Mouse (Mus musculus) kidney, postnatal 0 days (tissue): ENCODE measurements at regions not wholly inside any gene's neighbourhood (a gene's known extent, or its start where the extent isn't known, plus 50 kb on each side); places are given as distances from the start of the nearest gene placed in this dataset.
A peak's percentile ranks its signal among the peaks of the same experiment; 100 is the strongest.

Experiments
- ATAC-seq: fragments of 200-750 bp; cut with Nextera tagmentation; replicated peaks from 2 replicates; pipeline ENCODE4 v1.8.0; 2017; ENCODE audit warnings: low read depth, moderate number of reproducible peaks, moderate TSS enrichment, moderate library complexity; ENCODE audit not compliant: low FRiP score
- DNase-seq: peaks from one replicate; pipeline ENCODE4 v3.0.0-alpha.2; 2016; ENCODE audit warnings: low spot score
- H3K27ac ChIP-seq: fragments of 300-500 bp; sonication (generic); 2 replicates; pipeline ENCODE4 v1.5.1; 2014; ENCODE audit warnings: mild to moderate bottlenecking
- H3K27me3 ChIP-seq: fragments of 300-500 bp; sonication (generic); 2 replicates; pipeline ENCODE4 v1.6.1; 2014; ENCODE audit warnings: low read length, mixed read lengths; ENCODE audit not compliant: insufficient read depth
- H3K36me3 ChIP-seq: fragments of 300-500 bp; sonication (generic); 2 replicates; pipeline ENCODE4 v1.6.1; 2014; ENCODE audit warnings: low read length, mixed read lengths; ENCODE audit not compliant: insufficient read depth
- H3K4me1 ChIP-seq: fragments of 300-500 bp; sonication (generic); replicated peaks from 2 replicates; pipeline ENCODE4 v1.6.1; 2014; ENCODE audit warnings: antibody characterized with exemption, low read length, mixed read lengths; ENCODE audit not compliant: insufficient read depth
- H3K4me2 ChIP-seq: fragments of 300-500 bp; sonication (generic); 2 replicates; pipeline ENCODE4 v1.6.1; 2014; ENCODE audit warnings: mild to moderate bottlenecking, low read length, moderate library complexity, mixed read lengths
- H3K4me3 ChIP-seq: fragments of 300-500 bp; sonication (generic); replicated peaks from 2 replicates; pipeline ENCODE4 v1.5.1; 2014; ENCODE audit warnings: low read depth, low read length
- H3K9ac ChIP-seq: fragments of 300-500 bp; sonication (generic); 2 replicates; pipeline ENCODE4 v1.6.1; 2014; ENCODE audit warnings: low read depth, low read length
- H3K9me3 ChIP-seq: fragments of 300-500 bp; sonication (generic); replicated peaks from 2 replicates; pipeline ENCODE4 v1.6.1; 2016; ENCODE audit warnings: low read length, inconsistent platforms, mixed read lengths
- CTCF ChIP-seq: IDR thresholded peaks from 2 replicates; pipeline ENCODE4 v1.5.1; 2016; ENCODE audit warnings: antibody characterized with exemption, low read depth, mild to moderate bottlenecking, moderate library complexity
- WGBS: fragments of 180-500 bp; shearing (Covaris S2); extraction: QIAGEN DNeasy Blood & Tissue Kit; methylation state at CpG from one replicate; pipeline ENCODE4 v1.1.7; 2014; 5-methylcytosine and 5-hydroxymethylcytosine counted together

DNA sequence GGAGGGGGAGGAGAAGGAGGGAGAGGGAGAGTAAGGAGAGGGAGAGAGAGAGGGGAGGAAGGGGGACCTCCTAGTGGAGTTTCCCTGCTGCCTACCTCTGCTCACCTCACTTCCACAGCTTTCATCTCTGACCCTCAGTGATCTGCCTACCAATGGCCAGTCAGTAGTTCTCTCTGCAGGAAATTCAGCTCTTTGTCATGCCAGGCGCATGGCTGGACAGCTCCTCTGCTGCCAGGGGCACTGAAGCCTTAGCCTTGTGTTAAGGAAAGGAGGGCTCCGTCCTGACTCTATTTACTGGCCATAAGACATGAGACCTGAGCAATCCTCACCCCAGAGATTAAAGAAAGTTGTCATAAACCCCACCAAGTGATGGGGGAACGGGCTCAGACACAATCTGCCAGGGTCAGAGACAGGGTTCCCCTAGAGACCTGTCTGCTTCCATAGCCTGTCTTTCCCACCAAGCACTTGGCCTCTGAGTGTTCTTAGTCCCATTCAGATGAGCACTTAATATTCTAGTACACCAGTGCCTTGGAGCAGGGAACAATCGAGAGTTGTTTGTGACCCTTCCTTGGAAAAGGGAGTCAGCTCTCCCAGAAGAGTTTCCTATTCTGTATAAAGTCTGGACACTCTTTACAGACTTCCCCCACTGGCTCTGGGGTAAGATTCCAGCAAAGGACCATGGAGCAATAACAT is 65.9 kb upstream of the Ppp2r5a start:
- Histone ChIP-seq H3K9ac (no peak overlapping the region), H3K4me3 (no peak overlapping the region), H3K4me1 (no peaks in the 10 kb centered on the region), H3K27ac (no peak overlapping the region), H3K9me3 (no peaks in the 10 kb centered on the region), H3K4me2 (no peak overlapping the region), H3K36me3 (no peaks in the 10 kb centered on the region), H3K27me3 (no peaks in the 10 kb centered on the region)
- WGBS: 61% methylated on average over 4 of the region's 4 CpGs
- TF ChIP-seq CTCF: no peak
- ATAC-seq (no peak), DNase-seq (no peak)

DNA sequence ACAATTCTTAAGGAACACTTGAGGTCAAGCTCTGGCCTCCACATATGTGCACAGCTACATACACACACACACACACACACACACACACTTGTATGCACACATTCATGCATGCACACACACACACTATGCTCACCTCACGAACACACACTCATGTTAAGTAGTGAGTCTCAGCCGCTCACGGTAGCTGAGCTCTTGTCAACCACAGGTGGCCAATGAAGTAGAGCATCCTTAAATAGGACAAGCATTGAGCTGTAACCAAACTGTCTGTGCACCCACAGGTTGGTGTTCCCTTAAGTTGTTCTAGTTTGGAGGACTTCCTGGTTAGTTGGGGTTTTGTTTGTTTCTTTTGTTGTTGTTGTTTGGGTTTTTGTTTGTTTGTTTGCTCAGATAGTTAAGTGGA is 63.2 kb upstream of the Ppp2r5a start:
- Histone ChIP-seq H3K4me3 (no peak overlapping the region), H3K27me3 (no peaks in the 10 kb centered on the region), H3K9me3 (no peaks in the 10 kb centered on the region), H3K36me3 (no peaks in the 10 kb centered on the region), H3K9ac (no peak overlapping the region), H3K4me1 (peaks cover 10% of the 10 kb centered on the region), H3K4me2 (no peak overlapping the region), H3K27ac (no peak overlapping the region)
- TF ChIP-seq CTCF: no peak
- ATAC-seq (no peak), DNase-seq (no peak)
- WGBS: 73% methylated on average over 3 of the region's 3 CpGs

GRCm38 (mm10) chr1:191465723-191466122 is 62.7 kb upstream of the Ppp2r5a start:
- ATAC-seq (no peak), DNase-seq (no peak)
- H3K4me2 ChIP-seq: no peak overlapping the region
- no peak overlapping the region for H3K27ac ChIP-seq
- no peak for TF ChIP-seq CTCF
- H3K36me3 ChIP-seq: no peaks in the 10 kb centered on the region
- no peaks in the 10 kb centered on the region for H3K27me3 ChIP-seq
- WGBS: 84% methylated on average over 4 of the region's 4 CpGs
- H3K9me3 ChIP-seq: no peaks in the 10 kb centered on the region
- H3K4me3 ChIP-seq: no peak overlapping the region
- H3K4me1 ChIP-seq: peaks cover 10% of the 10 kb centered on the region
- H3K9ac ChIP-seq: no peak overlapping the region

DNA sequence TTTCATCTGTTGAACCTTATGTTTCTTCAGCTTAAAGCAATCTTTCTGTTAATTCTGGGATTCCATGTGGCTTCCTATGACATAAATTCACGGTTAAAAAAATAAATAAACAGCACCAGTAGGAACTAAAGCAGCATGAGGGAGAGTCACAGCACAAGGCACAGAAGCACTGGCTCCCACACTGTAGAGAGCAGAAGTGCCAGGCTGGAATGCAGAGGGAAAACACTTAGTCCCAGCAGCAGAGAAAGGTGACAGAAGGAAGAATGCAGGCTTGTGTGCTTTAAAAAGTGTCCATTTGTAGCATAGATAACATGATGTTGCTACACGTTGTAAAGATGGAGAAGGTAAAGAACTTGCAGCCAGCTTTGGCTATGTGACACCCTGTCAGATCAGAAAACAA is 62.1 kb upstream of the Ppp2r5a start:
- WGBS: 33% methylated on average over 2 of the region's 2 CpGs
- H3K27me3 ChIP-seq: no peaks in the 10 kb centered on the region
- no peak overlapping the region for H3K9ac ChIP-seq
- ATAC-seq (no peak), DNase-seq (no peak)
- TF ChIP-seq CTCF: no peak
- H3K9me3 ChIP-seq: no peaks in the 10 kb centered on the region
- H3K4me2 ChIP-seq: no peak overlapping the region
- H3K27ac ChIP-seq: no peak overlapping the region
- H3K36me3 ChIP-seq: no peaks in the 10 kb centered on the region
- no peak overlapping the region for H3K4me3 ChIP-seq
- peaks cover 10% of the 10 kb centered on the region for H3K4me1 ChIP-seq

- H3K4me3 ChIP-seq: no peak overlapping the region
- DNase-seq (peak; percentile 82), ATAC-seq (peak; percentile 87)
- H3K36me3 ChIP-seq: no peaks in the 10 kb centered on the region
- H3K9ac ChIP-seq: peak overlapping the region; percentile 32; the same call in 1 of the 2 replicates
- peaks cover 10% of the 10 kb centered on the region for H3K4me1 ChIP-seq
- peak overlapping the region; percentile 38 for H3K4me2 ChIP-seq
- H3K9me3 ChIP-seq: no peaks in the 10 kb centered on the region
- peak overlapping the region; percentile 60; the same call in 1 of the 2 replicates for H3K27ac ChIP-seq
- no peak for TF ChIP-seq CTCF
- WGBS: 6% methylated on average over 9 of the region's 9 CpGs
- H3K27me3 ChIP-seq: no peaks in the 10 kb centered on the region
Observed at GRCm38 (mm10) chr1:191461811-191462491, 58.9 kb upstream of the Ppp2r5a start.

- Histone ChIP-seq H3K9me3 (no peaks in the 10 kb centered on the region), H3K4me3 (no peak overlapping the region), H3K4me1 (peaks cover 10% of the 10 kb centered on the region), H3K27me3 (no peaks in the 10 kb centered on the region), H3K36me3 (no peaks in the 10 kb centered on the region), H3K27ac (no peak overlapping the region), H3K9ac (no peak overlapping the region), H3K4me2 (no peak overlapping the region)
- no peak for TF ChIP-seq CTCF
- no peak for ATAC-seq
- WGBS: 74% methylated on average over 5 of the region's 5 CpGs
- DNase-seq: no peak
Observed at GRCm38 (mm10) chr1:191459066-191459465, 56.0 kb upstream of the Ppp2r5a start.
